In the genomic region with DNA sequence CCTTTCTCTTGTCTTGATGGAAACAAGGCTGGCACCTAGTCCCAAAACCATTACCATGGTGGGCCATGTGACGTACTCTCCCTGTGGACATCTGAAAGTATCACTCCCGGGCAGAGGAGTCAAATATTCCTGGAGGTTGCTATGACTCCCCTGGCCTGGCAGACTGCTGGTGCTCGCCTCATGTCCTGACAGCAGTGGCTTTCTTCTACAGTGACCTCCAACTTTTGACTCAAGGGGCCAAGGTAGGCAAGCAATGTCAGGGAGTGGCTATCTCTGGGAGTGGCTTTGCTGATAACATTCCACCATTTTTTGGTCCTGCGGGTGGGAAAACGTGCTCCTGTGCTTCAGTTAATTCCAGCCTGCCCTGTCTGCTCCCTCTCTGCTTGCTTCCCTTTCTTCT, we compare ENCODE assay signal across 20 mouse cellular contexts. TPM values are rescaled to one million over a fixed set of nuclear protein-coding genes. Genes with fewer than 3 reads are reported as not detected.
DNase-seq lines count a peak whose midpoint lies in the region; ATAC-seq and TF ChIP-seq lines count a peak whose summit lies in the region.
"Had no signal": no experiment of that assay in that cellular context is flagged by ENCODE, and none has a peak within 500 bp of the region (broad histone marks: within the 10 kb centered on the region; RNA-seq: fewer than 3 reads in every experiment).

No protein-coding gene starts in this region.

- 75% methylated on average over 5 of the region's 5 CpGs for WGBS in limb, embryonic 10.5 days
- WGBS in kidney, embryonic 15.5 days: 75% methylated on average over 5 of the region's 5 CpGs

- H3K9me3 ChIP-seq in E14TG2a.4 (ENCODE audit: low read length) (no peaks in the 10 kb centered on the region), ES-E14 (ENCODE audit: control insufficient read depth, insufficient read depth, low read depth, low read length) (no peaks in the 10 kb centered on the region)
- no peaks in the 10 kb centered on the region for H3K9me3 ChIP-seq in limb, embryonic 10.5 days (replicated peaks)
- H3K9me3 ChIP-seq in kidney, embryonic 15.5 days (replicated peaks): no peaks in the 10 kb centered on the region
- H3K9me3 ChIP-seq: heart, embryonic 12.5 days; hindbrain, embryonic 12.5 days had no signal

- ATAC-seq in kidney, embryonic 15.5 days (replicated peaks; ENCODE audit: low FRiP score): no peak
- ATAC-seq: forebrain, embryonic 14.5 days; hindbrain, postnatal 0 days had no signal

- TF ChIP-seq CTCF in E14TG2a.4 (conservative IDR thresholded peaks at IDR 0.05; ENCODE audit: low read length): no peak

- H3K4me2 ChIP-seq in kidney, embryonic 15.5 days: no peak overlapping the region
- H3K4me2 ChIP-seq: heart, embryonic 12.5 days; hindbrain, embryonic 12.5 days had no signal

- H3K27ac ChIP-seq in ES-E14 (ENCODE audit: insufficient read depth, low read depth, low read length, poor library complexity, severe bottlenecking): peak overlapping the region; percentile 89
- peak overlapping the region; percentile 71 for H3K27ac ChIP-seq in limb, embryonic 10.5 days
- no peak overlapping the region for H3K27ac ChIP-seq in kidney, embryonic 15.5 days
- H3K27ac ChIP-seq: heart, adult 2 months; hindbrain, embryonic 12.5 days; hindbrain, postnatal 0 days had no signal

- H3K36me3 ChIP-seq in E14TG2a.4 (ENCODE audit: insufficient read depth, low read length): no peaks in the 10 kb centered on the region
- no peaks in the 10 kb centered on the region for H3K36me3 ChIP-seq in ES-E14 (ENCODE audit: control insufficient read depth, insufficient read depth, low read length, poor library complexity, severe bottlenecking)
- no peaks in the 10 kb centered on the region for H3K36me3 ChIP-seq in limb, embryonic 10.5 days
- H3K36me3 ChIP-seq in kidney, embryonic 15.5 days: no peaks in the 10 kb centered on the region
- H3K36me3 ChIP-seq: heart, embryonic 12.5 days; hindbrain, embryonic 12.5 days had no signal

- peak; percentile 84 for DNase-seq in heart, adult 11 months
- no peak for DNase-seq in heart, adult 18-20 months
- DNase-seq in ES-E14 (ENCODE audit: low read depth, low spot score): no peak
- no peak for DNase-seq in limb, embryonic 10.5 days (ENCODE audit: low spot score)
- no peak for DNase-seq in left cerebral cortex, adult 18-20 months (ENCODE audit: low spot score in 2 of 2)
- DNase-seq: adrenal gland, adult 2 months; adrenal gland, postnatal 25 days; cerebellum, adult 18-20 months; cerebellum, adult 9-11 months; cerebellum, postnatal 36 days; gastrocnemius, postnatal 36 days; heart, adult 2 months; heart, postnatal 36 days had no signal

- H3K4me1 ChIP-seq in E14TG2a.4 (replicated peaks; ENCODE audit: low read depth, low read length): peaks cover 89% of the 10 kb centered on the region
- peaks cover 29 to 47% of the 10 kb centered on the region in 2 experiments for H3K4me1 ChIP-seq in ES-E14 (ENCODE audit: control insufficient read depth in 2 of 2, insufficient read depth in 2 of 2, low read length in 2 of 2, poor library complexity in 1 of 2)
- H3K4me1 ChIP-seq in limb, embryonic 10.5 days: peaks cover 73% of the 10 kb centered on the region
- peaks cover 27% of the 10 kb centered on the region for H3K4me1 ChIP-seq in kidney, embryonic 15.5 days

- H3K27me3 ChIP-seq in E14TG2a.4 (ENCODE audit: insufficient read depth, low read length): no peaks in the 10 kb centered on the region
- H3K27me3 ChIP-seq in limb, embryonic 10.5 days (ENCODE audit: low read depth, poor library complexity, severe bottlenecking): no peaks in the 10 kb centered on the region
- H3K27me3 ChIP-seq in kidney, embryonic 15.5 days: no peaks in the 10 kb centered on the region
- H3K27me3 ChIP-seq: heart, embryonic 12.5 days; hindbrain, embryonic 12.5 days had no signal

- peak overlapping the region; percentile 14; the same call in 1 of the 2 replicates for H3K9ac ChIP-seq in ES-E14 (ENCODE audit: insufficient read depth, low read depth, low read length, poor library complexity, severe bottlenecking)
- no peak overlapping the region for H3K9ac ChIP-seq in kidney, embryonic 15.5 days
- H3K9ac ChIP-seq: heart, embryonic 12.5 days; hindbrain, embryonic 12.5 days had no signal

- in situ Hi-C loops in ES-E14 (cut with MboI; ENCODE audit: low sequenced_read_pairs in 2 of 2, unreplicated experiment in 2 of 2): no loop called here

- peak overlapping the region; percentile 20 for H3K4me3 ChIP-seq in E14TG2a.4 (replicated peaks; ENCODE audit: low read length)
- no peak overlapping the region for H3K4me3 ChIP-seq in ES-E14 (ENCODE audit: insufficient read depth in 1 of 2, low read depth in 1 of 2, low read length in 2 of 2, poor library complexity in 1 of 2, severe bottlenecking in 1 of 2)
- no peak overlapping the region for H3K4me3 ChIP-seq in limb, embryonic 10.5 days
- no peak overlapping the region for H3K4me3 ChIP-seq in kidney, embryonic 15.5 days (replicated peaks)
- H3K4me3 ChIP-seq: heart, adult 2 months; heart, embryonic 12.5 days; hindbrain, embryonic 12.5 days had no signal

TF ChIP-seq in ES-E14, 5 proteins besides CTCF, POLR2A, EP300 and RAD21:
- no peak for TF ChIP-seq HCFC1 (IDR thresholded peaks at IDR 0.05; ENCODE audit: borderline replicate concordance, insufficient read depth, low read length)
- no peak for TF ChIP-seq MAFK (IDR thresholded peaks at IDR 0.05; ENCODE audit: insufficient read depth, low read depth, low read length)
- TF ChIP-seq CHD2 (IDR thresholded peaks at IDR 0.05; ENCODE audit: low read depth, low read length): no peak
- no peak for TF ChIP-seq ZC3H11A (IDR thresholded peaks at IDR 0.05; ENCODE audit: borderline replicate concordance, low read depth, low read length)
- no peak for TF ChIP-seq ZNF384 (IDR thresholded peaks at IDR 0.05; ENCODE audit: low read depth, low read length)

RNA-seq across cellular contexts. Expression of a gene that starts 54.7 kb away (rescaled TPM):
- 10 to 100 TPM; 19.8 to 21.3 TPM for total RNA-seq in heart, adult 18-20 months (2021)
- 52.3 and 81.2 TPM in 2 replicates for total RNA-seq in ES-E14 (2012; rRNA removed)
- polyA plus RNA-seq in limb, embryonic 10.5 days (2016; fragmentation: Nextera tagmentation; extraction: Ambion mirVana): 3.4 and 4.0 TPM in 2 replicates
- polyA plus RNA-seq in kidney, embryonic 15.5 days (2015; fragmentation: Nextera tagmentation; extraction: Ambion mirVana): 2.8 and 2.9 TPM in 2 replicates
- 10 to 100 TPM; 33.3 to 37.5 TPM for total RNA-seq in left cerebral cortex, adult 18-20 months (2021)
- total RNA-seq: MEL had no signal
